Mouse (Mus musculus) urinary bladder, postnatal 25 days (tissue): ENCODE data around the gene BC051142.

Experiments used
- DNase-seq: peaks from one replicate; pipeline ENCODE4 v3.0.0; 2022; ENCODE audit warnings: low spot score

Gene BC051142

GRCm38 (mm10) chr17:34507591-34507990 is 109.0 kb downstream of the BC051142 start:
- no peak for DNase-seq
